Mouse (Mus musculus) liver, adult (tissue): ENCODE measurements around the gene Macrod1.

Source experiments
- GATA4 ChIP-seq: IDR thresholded peaks from 2 replicates; pipeline ENCODE4 v1.6.1; 2014; ENCODE audit warnings: mild to moderate bottlenecking, low read length; ENCODE audit not compliant: insufficient replicate concordance

Gene Macrod1

GRCm38 (mm10) chr19:7234537-7235221 lies 178.1 kb downstream of the Macrod1 start:
- TF ChIP-seq GATA4: no peak

GRCm38 (mm10) chr19:7235461-7235860 lies 178.9 kb downstream of the Macrod1 start:
- TF ChIP-seq GATA4: no peak

GRCm38 (mm10) chr19:7236011-7236410 lies 179.4 kb downstream of the Macrod1 start:
- TF ChIP-seq GATA4: no peak

GRCm38 (mm10) chr19:7236742-7237141 lies 180.1 kb downstream of the Macrod1 start:
- TF ChIP-seq GATA4: no peak

- no peak for TF ChIP-seq GATA4
Observed at GRCm38 (mm10) chr19:7239574-7239973, 183.0 kb downstream of the Macrod1 start.

- TF ChIP-seq GATA4: no peak
Observed at GRCm38 (mm10) chr19:7240291-7240690, 183.7 kb downstream of the Macrod1 start.

GRCm38 (mm10) chr19:7240782-7241690 lies 184.4 kb downstream of the Macrod1 start, which contains the start of gene Naa40:
Naa40 (minus strand) TSS chr19:7241183.
- TF ChIP-seq GATA4: peak; percentile 33; the same call in 1 of the 2 replicates

GRCm38 (mm10) chr19:7246021-7246420 lies 189.4 kb downstream of the Macrod1 start:
- no peak for TF ChIP-seq GATA4
